Mouse (Mus musculus): ENCODE measurements around the gene Wfdc3.

The Wfdc3 gene

GRCm38 (mm10) chr2:164745843-164746479 lies at the start of gene Wfdc3, which contains the start of gene Dnttip1:
TSS of gene Wfdc3 (minus strand) at chr2:164745931.
TSS of gene Dnttip1 (plus strand) at chr2:164745983.
- peak; percentile 91 to 93 for DNase-seq (ENCODE audit: low spot score in 2 of 2)

- peak in 1 of 2 experiments; percentile 74 for DNase-seq (ENCODE audit: low spot score in 2 of 2)
Measured at GRCm38 (mm10) chr2:164794293-164794692, 48.6 kb upstream of the Wfdc3 start.

GRCm38 (mm10) chr2:164793772-164794171 lies 48.0 kb upstream of the Wfdc3 start:
- DNase-seq (ENCODE audit: low spot score in 2 of 2) = no peak

DNA sequence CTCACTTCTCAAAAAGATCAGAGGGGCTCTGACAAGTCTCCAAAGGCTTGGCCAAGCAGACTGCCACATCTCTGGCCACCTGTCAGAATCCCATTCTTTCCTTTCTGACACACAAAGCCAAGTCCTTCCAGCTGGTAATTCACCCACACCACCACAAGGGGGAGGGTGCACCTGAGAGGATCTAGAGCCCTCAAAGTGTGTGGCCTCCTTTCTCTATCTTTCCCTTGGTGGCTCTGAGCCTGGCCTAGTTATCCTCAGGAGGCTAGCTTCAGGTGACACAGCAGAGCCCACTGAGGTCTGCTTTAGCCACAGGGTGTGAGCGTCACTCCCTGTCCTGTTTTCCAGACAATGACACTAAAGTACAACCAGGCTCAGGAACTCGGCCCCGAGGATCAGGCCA lies 47.5 kb upstream of the Wfdc3 start:
- DNase-seq (ENCODE audit: low spot score in 2 of 2) = no peak

DNA sequence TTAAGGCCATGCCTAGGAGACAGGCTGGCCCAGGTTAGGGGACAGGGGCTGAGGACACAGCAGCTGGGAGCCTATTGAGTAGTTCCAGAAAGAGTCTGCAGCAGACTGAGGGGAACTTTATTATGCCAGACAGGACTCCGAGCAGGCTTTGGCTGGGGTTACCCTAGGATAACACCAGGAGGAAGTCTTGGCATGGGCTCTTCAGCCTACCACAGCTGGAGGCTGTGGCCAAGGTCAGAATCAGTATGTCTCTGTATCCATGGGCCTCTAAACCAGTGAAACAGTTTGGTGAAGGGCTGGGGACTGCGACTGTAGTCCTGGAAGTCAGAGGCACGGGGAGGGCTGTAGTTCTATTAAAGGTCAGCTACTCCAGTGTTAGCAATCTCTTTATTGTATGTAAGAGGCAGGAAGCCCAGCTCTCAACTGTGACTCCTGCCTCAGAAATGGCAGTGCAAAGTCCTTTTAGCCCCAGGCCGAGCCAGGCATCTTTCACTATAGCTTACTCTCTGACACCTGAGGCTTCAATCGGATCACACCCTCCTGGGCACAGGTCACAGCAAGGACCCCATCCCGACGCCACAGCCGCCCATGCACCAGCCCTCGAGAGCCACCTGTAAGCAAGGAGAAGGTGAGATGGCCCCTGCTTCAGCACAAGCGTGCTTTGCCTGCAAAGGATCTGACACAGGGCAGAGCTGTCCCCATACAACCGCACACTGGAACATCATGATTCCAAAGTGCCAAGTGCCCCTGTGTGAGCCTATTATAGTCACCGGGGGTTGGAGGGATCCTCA lies 46.9 kb upstream of the Wfdc3 start:
- DNase-seq (ENCODE audit: low spot score in 2 of 2) = no peak

DNA sequence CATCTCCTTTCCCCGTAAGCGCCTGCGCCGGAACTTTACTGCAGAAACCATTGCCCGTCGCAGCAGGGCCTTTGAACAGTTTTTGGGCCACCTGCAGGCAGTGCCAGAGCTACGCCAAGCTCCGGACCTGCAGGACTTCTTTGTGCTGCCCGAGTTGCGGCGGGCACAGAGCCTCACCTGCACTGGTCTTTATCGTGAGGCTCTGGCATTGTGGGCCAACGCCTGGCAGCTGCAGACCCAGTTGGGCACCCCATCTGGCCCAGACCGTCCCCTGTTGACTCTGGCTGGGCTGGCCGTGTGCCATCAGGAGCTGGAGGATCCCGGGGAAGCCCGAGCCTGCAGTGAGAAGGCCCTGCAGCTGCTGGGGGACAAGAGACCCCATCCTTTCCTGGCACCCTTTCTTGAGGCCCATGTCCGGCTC lies 46.1 kb upstream of the Wfdc3 start:
- DNase-seq (ENCODE audit: low spot score in 2 of 2) = no peak

DNA sequence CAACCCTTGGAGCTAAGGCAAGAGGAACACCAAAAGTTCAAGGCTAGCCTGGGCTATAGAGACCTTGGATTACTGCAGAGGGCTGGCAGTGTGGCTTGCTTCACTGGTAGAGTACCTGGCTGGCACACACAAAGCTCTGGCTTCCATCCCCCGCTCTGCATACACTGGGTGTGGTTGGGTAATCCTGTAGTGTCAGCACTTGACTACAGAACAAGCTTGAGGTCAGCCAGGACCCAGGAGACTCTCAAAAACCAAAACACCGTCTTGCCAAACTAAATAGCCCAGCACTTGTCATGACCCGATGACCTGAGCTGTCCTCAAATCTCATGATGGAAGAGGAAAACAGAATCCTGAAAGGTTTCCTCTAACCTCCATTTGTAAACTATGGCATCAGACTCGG lies 44.7 kb upstream of the Wfdc3 start:
- peak in 1 of 2 experiments; percentile 49 for DNase-seq (ENCODE audit: low spot score in 2 of 2)

DNA sequence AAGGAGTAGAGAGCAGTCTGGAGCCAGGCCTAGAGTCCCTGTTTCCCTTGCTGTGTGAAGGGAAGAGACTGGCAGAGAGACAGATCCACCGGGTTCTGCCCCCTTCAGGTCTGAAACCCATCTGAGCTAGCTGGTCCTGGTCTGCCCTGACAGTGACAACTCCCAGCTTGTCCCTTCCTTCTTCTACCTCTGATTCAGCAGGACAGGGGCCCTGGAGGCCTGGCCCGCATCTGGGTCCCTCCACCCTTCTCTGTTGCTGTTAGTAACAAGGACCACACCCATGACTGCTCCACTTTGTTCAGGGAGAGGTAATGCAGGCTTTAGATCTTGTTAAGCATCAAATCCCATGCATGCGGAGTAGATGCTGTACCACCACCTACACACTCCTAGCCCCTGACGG lies 42.7 kb upstream of the Wfdc3 start:
- DNase-seq (ENCODE audit: low spot score in 2 of 2) = no peak

DNA sequence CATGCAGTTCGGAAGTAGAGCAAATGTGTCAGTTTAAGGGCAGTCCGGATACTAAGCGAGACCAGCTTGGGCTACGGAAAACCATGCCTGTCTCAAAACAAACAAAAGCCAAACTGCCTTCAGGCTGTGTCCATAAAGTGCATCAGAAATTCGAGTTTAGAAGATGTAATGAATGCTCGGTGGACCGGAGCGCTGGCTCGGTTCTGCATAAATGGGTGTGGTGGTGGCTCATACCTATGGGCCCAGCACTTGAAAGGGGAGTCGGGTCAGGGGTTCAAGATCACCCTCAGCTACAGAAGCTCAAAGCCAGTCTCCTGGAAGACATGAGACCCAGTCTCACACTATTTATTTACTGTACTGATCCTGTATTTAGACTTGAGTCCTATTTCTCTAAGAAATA lies 42.0 kb upstream of the Wfdc3 start:
- no peak for DNase-seq (ENCODE audit: low spot score in 2 of 2)

- no peak for DNase-seq (ENCODE audit: low spot score in 2 of 2)
Measured at GRCm38 (mm10) chr2:164787032-164787431, 41.3 kb upstream of the Wfdc3 start.

DNA sequence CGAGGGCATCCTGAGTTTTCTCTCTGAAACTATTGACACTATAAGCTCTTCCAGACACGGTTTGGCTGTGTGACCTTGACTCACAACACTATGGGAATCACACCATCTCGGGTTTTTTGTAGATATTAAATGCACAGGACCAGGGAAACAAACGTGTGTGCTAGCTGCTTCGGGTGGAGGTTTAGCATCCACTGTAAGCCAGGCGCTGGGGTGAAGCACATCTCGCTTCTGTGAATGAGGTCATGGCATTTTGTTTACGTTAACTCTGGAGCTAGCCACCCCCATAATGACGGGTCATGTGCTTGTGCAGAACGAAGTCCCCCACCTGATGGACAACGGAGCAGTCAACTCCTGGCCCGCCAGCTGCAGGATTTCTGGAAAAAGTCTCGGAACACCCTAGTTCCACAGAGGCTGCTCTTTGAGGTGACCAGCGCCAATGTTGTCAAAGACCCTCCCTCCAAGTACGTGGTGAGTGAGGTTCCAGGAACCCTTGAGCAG lies 40.7 kb upstream of the Wfdc3 start:
- DNase-seq (ENCODE audit: low spot score in 2 of 2) = no peak

GRCm38 (mm10) chr2:164785481-164786387 lies 40.0 kb upstream of the Wfdc3 start, which contains the start of gene Snx21:
TSS of gene Snx21 (plus strand) at chr2:164785823.
- peak; percentile 83 to 93 for DNase-seq (ENCODE audit: low spot score in 2 of 2)

DNA sequence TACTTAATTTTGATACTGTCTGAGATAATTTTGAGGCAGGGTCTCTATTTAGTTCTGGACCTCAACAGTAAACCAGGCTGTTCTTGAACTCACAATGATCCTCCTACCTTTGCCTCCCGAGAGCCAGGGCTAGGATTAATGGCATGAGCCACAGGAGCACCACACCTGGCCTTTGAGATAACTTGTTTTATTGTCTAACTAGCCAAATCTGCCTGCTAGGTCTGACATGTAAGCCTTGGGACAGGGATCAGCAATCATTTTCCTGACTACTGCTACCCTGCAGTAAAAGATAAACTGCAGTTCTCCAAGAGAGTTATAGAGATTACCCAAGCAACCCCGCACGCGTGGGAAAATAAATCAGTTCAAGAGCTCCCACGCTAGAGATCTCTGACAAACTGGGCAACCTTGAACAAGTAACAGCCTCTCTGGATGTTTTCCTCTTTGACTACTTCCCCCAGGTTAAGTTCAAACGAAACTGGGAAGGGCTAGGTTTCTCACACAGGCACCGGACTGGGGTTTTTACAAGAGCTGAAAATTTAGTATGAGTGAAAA lies 39.2 kb upstream of the Wfdc3 start:
- no peak for DNase-seq (ENCODE audit: low spot score in 2 of 2)

- no peak for DNase-seq (ENCODE audit: low spot score in 2 of 2)
Measured at GRCm38 (mm10) chr2:164783926-164784581, 38.3 kb upstream of the Wfdc3 start.

GRCm38 (mm10) chr2:164781876-164782275 lies 36.1 kb upstream of the Wfdc3 start:
- DNase-seq (ENCODE audit: low spot score in 2 of 2) = no peak

DNA sequence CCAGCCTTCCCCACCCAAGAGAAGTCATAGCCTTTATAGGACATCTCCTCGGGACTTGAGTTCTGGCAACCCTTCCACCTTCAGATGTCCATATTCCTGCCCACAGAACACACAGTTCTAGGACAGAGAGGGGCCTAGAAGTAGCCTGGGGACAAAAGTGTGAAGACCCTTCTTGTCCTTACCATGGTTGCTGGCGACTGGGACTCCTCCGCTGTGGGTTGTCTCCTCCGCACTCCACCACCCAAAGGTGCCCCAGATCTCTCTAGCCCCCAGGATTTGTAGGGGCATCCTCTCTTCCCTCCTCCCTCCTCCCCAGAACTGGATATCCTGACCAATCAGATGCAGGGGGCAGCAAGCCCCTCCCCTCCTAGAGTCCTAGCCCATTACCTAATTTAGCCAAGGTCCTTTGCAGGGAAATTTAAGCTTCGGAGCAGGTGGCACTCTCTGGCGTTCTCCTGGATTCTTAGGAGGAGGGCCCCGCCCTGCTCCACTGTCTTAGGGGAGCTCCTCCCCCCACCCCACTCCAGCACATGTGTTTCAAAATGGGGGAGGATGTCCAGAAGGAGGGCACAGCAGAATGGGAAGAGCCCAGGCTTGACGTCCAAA lies 33.9 kb upstream of the Wfdc3 start, which contains the start of gene Tnnc2:
Tnnc2 (minus strand) TSS at position 487 of the 606 bp plus-strand sequence.
- no peak for DNase-seq (ENCODE audit: low spot score in 2 of 2)

DNA sequence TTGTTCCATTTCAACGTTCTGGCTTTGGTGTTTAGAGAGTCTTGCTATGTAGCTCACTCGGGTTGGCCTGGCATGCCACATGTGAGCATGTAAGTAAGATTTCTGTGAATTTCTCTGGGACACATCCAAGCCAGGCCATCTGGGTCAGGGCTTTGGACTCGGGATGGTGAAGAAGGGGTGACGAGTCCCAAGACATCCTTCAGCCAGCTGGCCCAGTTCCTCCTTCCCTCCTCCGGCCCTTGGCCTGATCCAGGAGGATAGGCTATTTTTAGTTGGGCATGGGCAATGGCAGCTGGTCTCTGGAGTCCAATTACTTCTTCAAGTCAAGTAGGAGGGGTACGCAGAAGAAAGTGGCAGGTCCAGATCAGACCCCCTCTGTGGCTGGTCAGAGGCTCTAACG lies 33.1 kb upstream of the Wfdc3 start:
- no peak for DNase-seq (ENCODE audit: low spot score in 2 of 2)

DNA sequence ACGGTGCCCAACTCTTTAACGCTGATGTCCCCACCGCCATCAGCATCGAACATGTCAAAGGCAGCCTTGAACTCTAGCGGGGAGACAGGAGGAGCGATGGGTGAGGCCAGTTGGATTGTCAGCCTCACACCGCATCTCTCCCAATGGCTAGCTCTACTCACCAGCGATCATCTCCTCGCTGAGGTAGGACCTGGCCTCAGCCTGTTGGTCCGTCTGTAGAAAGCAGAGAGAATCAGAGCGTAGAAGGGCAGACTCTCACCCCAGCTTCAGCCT lies 32.2 kb upstream of the Wfdc3 start:
- DNase-seq (ENCODE audit: low spot score in 2 of 2) = no peak

DNA sequence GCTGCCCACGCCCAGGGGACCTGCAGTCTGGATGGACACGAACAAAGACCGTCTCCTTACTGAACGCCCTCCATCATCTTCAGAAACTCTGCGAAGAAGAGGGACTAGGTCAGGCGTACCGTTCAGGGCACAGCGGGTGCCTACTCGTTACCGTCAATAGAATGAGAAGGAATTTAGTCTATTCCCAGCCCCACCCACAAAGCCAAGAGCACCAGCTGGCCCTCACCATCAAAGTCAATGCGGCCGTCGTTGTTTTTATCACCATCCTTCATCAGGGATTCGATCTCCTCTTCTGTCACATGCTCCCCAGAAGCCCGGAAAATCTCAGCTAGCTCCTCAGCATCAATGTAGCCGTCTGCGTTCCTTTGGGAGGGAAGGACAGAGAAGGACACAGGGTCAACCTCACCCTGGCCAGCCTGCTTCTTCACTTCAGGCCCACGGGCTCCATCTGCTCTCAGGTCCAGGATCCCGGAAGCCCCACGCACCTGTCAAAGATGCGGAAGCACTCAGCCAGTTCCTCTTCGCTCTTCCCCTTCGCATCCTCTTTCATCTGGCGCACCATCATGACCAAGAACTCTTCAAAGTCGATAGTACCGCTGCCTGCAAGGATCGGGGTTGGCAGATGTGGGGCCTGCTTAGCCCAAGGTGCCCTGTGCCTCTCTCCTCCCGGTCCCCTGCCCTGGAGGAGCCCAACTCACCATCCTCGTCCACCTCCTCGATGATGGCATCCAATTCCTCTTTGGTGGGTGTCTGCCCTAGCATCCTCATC lies 31.7 kb upstream of the Wfdc3 start:
- no peak for DNase-seq (ENCODE audit: low spot score in 2 of 2)

- DNase-seq (ENCODE audit: low spot score in 2 of 2) = no peak
Measured at GRCm38 (mm10) chr2:164776801-164777200, 31.1 kb upstream of the Wfdc3 start.

All from urinary bladder, postnatal 36 days (tissue).